Mouse (Mus musculus): ENCODE results near the gene Acsf2. TPM values are rescaled to one million over a fixed set of nuclear protein-coding genes. Genes with fewer than 3 reads are reported as not detected.
A peak's percentile ranks its signal among the peaks of the same experiment; 100 is the strongest.

The Acsf2 gene
- total and polyA plus RNA-seq, 3 experiments = 2.8 to 13.1 TPM; not detected in 1

DNA sequence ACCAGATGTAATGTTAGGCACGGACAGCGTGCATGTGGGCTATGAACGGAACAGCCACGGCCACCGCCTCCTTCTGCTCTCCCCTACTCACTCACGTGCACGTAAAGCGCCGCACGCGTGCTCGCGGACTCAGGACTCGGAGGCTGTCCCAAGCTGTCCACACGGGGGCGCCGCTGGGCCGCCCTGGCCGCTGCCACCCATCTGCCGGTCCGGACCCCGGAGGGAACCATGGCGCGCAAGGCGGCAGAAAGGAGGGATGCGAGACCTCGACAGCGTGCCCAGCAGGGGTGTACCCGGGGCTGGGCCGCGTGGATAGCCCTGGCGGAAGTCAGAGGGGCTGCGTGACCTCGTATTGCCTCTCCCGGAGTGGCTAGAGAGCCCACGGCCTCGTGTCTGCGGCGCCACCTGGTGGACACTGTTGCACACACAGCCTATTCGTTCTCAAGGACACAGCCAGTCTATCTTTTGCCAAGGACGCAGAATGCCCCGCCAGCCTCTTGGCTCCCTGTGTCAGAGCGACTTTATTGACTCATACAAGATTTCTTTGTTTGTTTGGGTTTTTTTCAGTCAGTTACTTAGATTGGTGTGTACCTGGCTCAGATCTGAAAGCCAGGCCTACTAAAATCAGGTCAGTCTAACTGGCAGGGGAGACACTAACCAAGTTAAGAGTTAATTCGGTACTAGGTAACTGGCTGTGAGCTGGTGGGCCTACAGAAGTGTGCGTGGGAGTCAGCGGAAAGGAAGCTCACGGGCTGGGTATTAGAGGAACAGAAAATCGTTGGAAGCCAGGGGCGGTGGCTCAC lies 52.6 kb downstream of the Acsf2 start, which contains the start of gene Rsad1 (continued):
- TF ChIP-seq ELF1 (IDR thresholded peaks at IDR 0.05; ENCODE audit: low read depth, low read length) = peak; percentile 67; the same call in 1 of the 2 replicates
- TF ChIP-seq GABPA (IDR thresholded peaks at IDR 0.05; ENCODE audit: low read depth, low read length) = no peak; the same call in 1 of the 2 replicates
- TF ChIP-seq MEF2A (IDR thresholded peaks at IDR 0.05; ENCODE audit: extremely low read depth, insufficient replicate concordance, low read depth, low read length, poor library complexity, severe bottlenecking) = no peak
- TF ChIP-seq NRF1 (IDR thresholded peaks at IDR 0.05; ENCODE audit: insufficient read depth, low read depth, low read length, poor library complexity, severe bottlenecking) = peak; percentile 54
- TF ChIP-seq ZC3H11A (IDR thresholded peaks at IDR 0.05; ENCODE audit: low read depth, low read length) = no peak; the same call in 1 of the 2 replicates
- peak; percentile 56; the same call in 1 of the 2 replicates for TF ChIP-seq KAT2A (conservative IDR thresholded peaks at IDR 0.05; ENCODE audit: low read depth, low read length)
- no peak; the same call in 1 of the 2 replicates for TF ChIP-seq MAFK (IDR thresholded peaks at IDR 0.05; ENCODE audit: borderline replicate concordance, low read depth, low read length)
- TF ChIP-seq TCF12 (IDR thresholded peaks at IDR 0.05; ENCODE audit: low read depth, low read length) = peak; percentile 54
- no peak for TF ChIP-seq POLR2AphosphoS5 (IDR thresholded peaks at IDR 0.05; ENCODE audit: borderline replicate concordance, low read depth, low read length)

DNA sequence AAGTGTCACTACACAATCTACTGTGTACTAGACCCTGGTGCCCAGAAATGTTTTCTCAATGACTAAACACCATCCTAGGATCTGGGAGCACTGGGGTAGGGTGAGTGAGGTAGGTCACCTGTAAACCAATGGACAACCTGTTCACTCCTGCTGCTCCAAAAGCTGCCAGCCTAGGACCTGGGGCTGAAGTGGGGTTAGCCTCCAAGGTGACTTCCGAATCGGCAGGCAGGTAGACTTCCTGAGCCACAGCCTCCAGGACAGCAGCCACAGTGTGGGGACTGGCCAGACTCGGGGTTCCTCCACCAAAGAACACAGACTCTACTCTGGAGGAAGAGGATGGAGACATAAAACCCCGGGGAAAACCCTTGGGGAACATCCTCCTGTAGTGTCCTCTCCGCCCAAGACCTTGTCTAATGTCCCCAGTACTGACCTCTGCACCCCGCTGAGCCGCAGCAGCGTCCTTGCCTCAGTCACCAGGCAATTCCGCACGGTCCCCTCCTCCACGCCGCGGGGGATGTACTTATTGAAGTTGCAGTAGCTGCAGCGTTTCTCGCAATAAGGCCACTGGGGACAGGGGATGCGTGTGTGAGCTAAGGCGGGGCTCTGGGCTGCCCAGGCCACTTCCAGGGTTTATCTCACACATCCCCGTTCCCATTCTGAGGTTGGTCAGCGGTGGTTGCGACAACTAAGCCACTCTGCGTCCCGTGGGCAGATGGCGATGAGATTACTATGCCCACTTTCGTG lies 53.5 kb downstream of the Acsf2 start:
- Histone ChIP-seq H3K27me3 (ENCODE audit: control insufficient read depth in 1 of 2, insufficient read depth in 2 of 2, low read length in 2 of 2) (no peaks in the 10 kb centered on the region), H3K9ac (ENCODE audit: control insufficient read depth, low read depth, low read length, poor library complexity, severe bottlenecking) (peak overlapping the region; percentile 80), H3K4me1 (ENCODE audit: control insufficient read depth in 1 of 2, insufficient read depth in 2 of 2, low read length in 2 of 2) (peaks cover 0 to 13% of the 10 kb centered on the region in 2 experiments; a peak in 2 of 4 replicates), H3K36me3 (ENCODE audit: control insufficient read depth in 1 of 2, insufficient read depth in 2 of 2, low read length in 2 of 2) (peaks cover 1 to 12% of the 10 kb centered on the region in 2 experiments; a peak in 3 of 4 replicates), H3K27ac (ENCODE audit: control insufficient read depth, low read depth, low read length) (peak overlapping the region; percentile 91), H3K4me3 (ENCODE audit: control insufficient read depth in 1 of 2, insufficient read depth in 1 of 2, low read depth in 2 of 2, low read length in 2 of 2) (peak overlapping the region; percentile 74 to 75), H3K79me2 (ENCODE audit: control insufficient read depth, insufficient read depth, low read length, poor library complexity) (peaks cover 14% of the 10 kb centered on the region), H3K9me3 (replicated peaks; ENCODE audit: insufficient read depth, low read length) (no peaks in the 10 kb centered on the region)
- TF ChIP-seq GATA1 (IDR thresholded peaks at IDR 0.05; ENCODE audit: low read depth, low read length) = no peak
- TF ChIP-seq POLR2A (IDR thresholded peaks at IDR 0.05; ENCODE audit: control insufficient read depth in 1 of 2, insufficient read depth in 1 of 2, low read depth in 1 of 2, low read length in 2 of 2, poor library complexity in 1 of 2) = 0 out of 4 replicates have a peak, but pooled peaks of 1 of the 2 experiments have one; percentile 0
- TF ChIP-seq CTCF (IDR thresholded peaks at IDR 0.05 in 2 of 3, conservative IDR thresholded peaks at IDR 0.05 in 1 of 3; ENCODE audit: control insufficient read depth in 1 of 3, insufficient read depth in 1 of 3, low read depth in 2 of 3, low read length in 3 of 3, poor library complexity in 1 of 3, severe bottlenecking in 1 of 3) = no peak
- TF ChIP-seq RCOR1 (IDR thresholded peaks at IDR 0.05; ENCODE audit: low read depth, low read length) = no peak
- 0 out of 2 replicates have a peak, but pooled peaks have one; percentile 3 for TF ChIP-seq POLR2AphosphoS5 (IDR thresholded peaks at IDR 0.05; ENCODE audit: borderline replicate concordance, low read depth, low read length)
- DNase-seq (ENCODE audit: low read depth, low spot score) = peak; percentile 71
